Mouse (Mus musculus) MEL (cell line): Measurements from ENCODE around the gene Mipol1. TPM values are rescaled to one million over a fixed set of nuclear protein-coding genes. Genes with fewer than 3 reads are reported as not detected.

Experiments
- DNase-seq: peaks from one replicate; pipeline ENCODE4 v3.0.0; 2011; ENCODE audit warnings: low read depth, low spot score
- H3K27ac ChIP-seq: 2 replicates; pipeline ENCODE4 v1.5.1; 2012; ENCODE audit warnings: low read depth, mild to moderate bottlenecking, control low read depth, low read length, moderate library complexity; ENCODE audit not compliant: control insufficient read depth
- H3K27me3 ChIP-seq, 2 experiments: fragments of 150-350 bp in 1 of 2; sonication (generic) in 1 of 2; 2 replicates each; pipeline ENCODE4 v1.6.1; 2012; ENCODE audit warnings: low read length in 2 of 2, mild to moderate bottlenecking in 2 of 2, improper control_type of control experiment in 1 of 2, moderate library complexity in 1 of 2; ENCODE audit not compliant: insufficient read depth in 2 of 2, control insufficient read depth in 1 of 2
- H3K36me3 ChIP-seq, 2 experiments: 2 replicates each; pipeline ENCODE4 v1.6.1; 2012 to 2014; ENCODE audit warnings: low read length in 2 of 2, improper control_type of control experiment in 1 of 2, inconsistent platforms in 1 of 2, mild to moderate bottlenecking in 1 of 2; ENCODE audit not compliant: insufficient read depth in 2 of 2, control insufficient read depth in 1 of 2
- H3K4me1 ChIP-seq, 2 experiments: fragments of 150-350 bp in 1 of 2; sonication (generic) in 1 of 2; 2 replicates each; pipeline ENCODE4 v1.6.1; 2012; ENCODE audit warnings: low read length in 2 of 2, improper control_type of control experiment in 1 of 2, mild to moderate bottlenecking in 1 of 2; ENCODE audit not compliant: insufficient read depth in 2 of 2, control insufficient read depth in 1 of 2
- H3K4me3 ChIP-seq, 2 experiments: fragments of 150-350 bp in 1 of 2; sonication (generic) in 1 of 2; 2 replicates each; pipeline ENCODE4 v1.5.1; 2012; ENCODE audit warnings: low read depth in 2 of 2, low read length in 2 of 2, mild to moderate bottlenecking in 2 of 2, moderate library complexity in 2 of 2, control low read depth in 1 of 2, improper control_type of control experiment in 1 of 2; ENCODE audit not compliant: control insufficient read depth in 1 of 2, insufficient read depth in 1 of 2
- H3K79me2 ChIP-seq: 2 replicates; pipeline ENCODE4 v1.6.1; 2012; ENCODE audit warnings: mild to moderate bottlenecking, low read length, moderate library complexity; ENCODE audit not compliant: control insufficient read depth, poor library complexity, insufficient read depth
- H3K9ac ChIP-seq: 2 replicates; pipeline ENCODE4 v1.6.1; 2012; ENCODE audit warnings: low read depth, mild to moderate bottlenecking, control low read depth, low read length, moderate library complexity; ENCODE audit not compliant: control insufficient read depth, poor library complexity, severe bottlenecking
- H3K9me3 ChIP-seq: fragments of 150-350 bp; sonication (generic); replicated peaks from 2 replicates; pipeline ENCODE4 v1.6.1; 2012; ENCODE audit warnings: mild to moderate bottlenecking, low read length, improper control_type of control experiment, moderate library complexity; ENCODE audit not compliant: insufficient read depth
- BHLHE40 ChIP-seq: IDR thresholded peaks from 2 replicates; pipeline ENCODE4 v1.6.1; 2012; ENCODE audit warnings: low read depth, mild to moderate bottlenecking, inconsistent platforms, low read length, improper control_type of control experiment, borderline replicate concordance
- CHD1 ChIP-seq: IDR thresholded peaks from 2 replicates; pipeline ENCODE4 v1.6.1; 2012; ENCODE audit warnings: low read depth, mild to moderate bottlenecking, inconsistent platforms, low read length, improper control_type of control experiment
- CTCF ChIP-seq, 3 experiments: IDR thresholded peaks in 2 of 3; conservative IDR thresholded peaks in 1 of 3; 2 replicates each; pipeline ENCODE4 v1.5.1; 2011 to 2012; ENCODE audit warnings: low read length in 3 of 3, low read depth in 2 of 3, mild to moderate bottlenecking in 2 of 3, improper control_type of control experiment in 1 of 3, inconsistent platforms in 1 of 3, mixed read lengths in 1 of 3, moderate library complexity in 1 of 3; ENCODE audit not compliant: control insufficient read depth in 1 of 3, insufficient read depth in 1 of 3, poor library complexity in 1 of 3, severe bottlenecking in 1 of 3
- ETS1 ChIP-seq: IDR thresholded peaks from 2 replicates; pipeline ENCODE4 v1.6.1; 2012; ENCODE audit warnings: low read depth, mild to moderate bottlenecking, inconsistent platforms, low read length, improper control_type of control experiment, moderate library complexity
- GABPA ChIP-seq: IDR thresholded peaks from 2 replicates; pipeline ENCODE4 v1.6.1; 2012; ENCODE audit warnings: low read depth, mild to moderate bottlenecking, inconsistent platforms, low read length, improper control_type of control experiment, moderate library complexity
- GATA1 ChIP-seq: IDR thresholded peaks from 2 replicates; pipeline ENCODE4 v1.6.1; 2011; ENCODE audit warnings: low read depth, low read length, improper control_type of control experiment
- JUND ChIP-seq: IDR thresholded peaks from 2 replicates; pipeline ENCODE4 v1.6.1; 2011; ENCODE audit warnings: low read depth, mild to moderate bottlenecking, improper control_type of control experiment, low read length
- MAFK ChIP-seq: IDR thresholded peaks from 2 replicates; pipeline ENCODE4 v1.6.1; 2011; ENCODE audit warnings: low read depth, mild to moderate bottlenecking, low read length, improper control_type of control experiment, borderline replicate concordance
- MAX ChIP-seq: IDR thresholded peaks from 2 replicates; pipeline ENCODE4 v1.6.1; 2011; ENCODE audit warnings: low read length, improper control_type of control experiment
- MAZ ChIP-seq: IDR thresholded peaks from 2 replicates; pipeline ENCODE4 v1.6.1; 2012; ENCODE audit warnings: low read depth, mild to moderate bottlenecking, inconsistent platforms, low read length, improper control_type of control experiment
- MEF2A ChIP-seq: IDR thresholded peaks from 2 replicates; pipeline ENCODE4 v1.6.1; 2014; ENCODE audit warnings: low read depth, mild to moderate bottlenecking, inconsistent platforms, low read length, improper control_type of control experiment; ENCODE audit not compliant: poor library complexity, insufficient replicate concordance, severe bottlenecking; ENCODE audit errors: extremely low read depth
- MXI1 ChIP-seq: IDR thresholded peaks from 2 replicates; pipeline ENCODE4 v1.6.1; 2011; ENCODE audit warnings: mild to moderate bottlenecking, low read depth, low read length, improper control_type of control experiment
- MYB ChIP-seq: IDR thresholded peaks from 2 replicates; pipeline ENCODE4 v1.6.1; 2011; ENCODE audit warnings: mild to moderate bottlenecking, low read depth, low read length, improper control_type of control experiment
- NELFE ChIP-seq: IDR thresholded peaks from 2 replicates; pipeline ENCODE4 v1.6.1; 2011; ENCODE audit warnings: low read depth, low read length, improper control_type of control experiment
- NRF1 ChIP-seq: IDR thresholded peaks from 2 replicates; pipeline ENCODE4 v1.6.1; 2014; ENCODE audit warnings: low read depth, mild to moderate bottlenecking, inconsistent platforms, low read length, improper control_type of control experiment, moderate library complexity; ENCODE audit not compliant: poor library complexity, insufficient read depth, severe bottlenecking
- POLR2A ChIP-seq, 2 experiments: IDR thresholded peaks; 2 replicates each; pipeline ENCODE4 v1.6.1; 2011 to 2012; ENCODE audit warnings: low read length in 2 of 2, mild to moderate bottlenecking in 2 of 2, control low read depth in 1 of 2, improper control_type of control experiment in 1 of 2, low read depth in 1 of 2, moderate library complexity in 1 of 2; ENCODE audit not compliant: control insufficient read depth in 1 of 2, insufficient read depth in 1 of 2, poor library complexity in 1 of 2
- POLR2AphosphoS5 ChIP-seq: IDR thresholded peaks from 2 replicates; pipeline ENCODE4 v1.6.1; 2012; ENCODE audit warnings: low read depth, borderline replicate concordance, mild to moderate bottlenecking, inconsistent platforms, low read length, moderate library complexity, mixed read lengths
- RAD21 ChIP-seq: IDR thresholded peaks from 2 replicates; pipeline ENCODE4 v1.6.1; 2011; ENCODE audit warnings: mild to moderate bottlenecking, low read depth, low read length, improper control_type of control experiment
- RCOR1 ChIP-seq: IDR thresholded peaks from 2 replicates; pipeline ENCODE4 v1.6.1; 2012; ENCODE audit warnings: low read depth, mild to moderate bottlenecking, inconsistent platforms, low read length, improper control_type of control experiment
- SIN3A ChIP-seq: IDR thresholded peaks from 2 replicates; pipeline ENCODE4 v1.6.1; 2012; ENCODE audit warnings: low read length, improper control_type of control experiment, inconsistent platforms
- TBP ChIP-seq: IDR thresholded peaks from 2 replicates; pipeline ENCODE4 v1.8.0; 2011; ENCODE audit warnings: low read depth, low read length, improper control_type of control experiment
- TCF12 ChIP-seq: IDR thresholded peaks from 2 replicates; pipeline ENCODE4 v1.6.1; 2014; ENCODE audit warnings: low read depth, mild to moderate bottlenecking, inconsistent platforms, low read length, improper control_type of control experiment, moderate library complexity
- UBTF ChIP-seq: IDR thresholded peaks from 2 replicates; pipeline ENCODE4 v1.6.1; 2012; ENCODE audit warnings: low read depth, mild to moderate bottlenecking, inconsistent platforms, low read length, improper control_type of control experiment, moderate library complexity, borderline replicate concordance; ENCODE audit not compliant: insufficient read depth
- USF2 ChIP-seq, 2 experiments: IDR thresholded peaks; 2 replicates each; pipeline ENCODE4 v1.6.1; 2011 to 2012; ENCODE audit warnings: improper control_type of control experiment in 2 of 2, low read length in 2 of 2, borderline replicate concordance in 1 of 2, inconsistent platforms in 1 of 2, low read depth in 1 of 2, mild to moderate bottlenecking in 1 of 2; ENCODE audit not compliant: insufficient read depth in 1 of 2
- ZC3H11A ChIP-seq: IDR thresholded peaks from 2 replicates; pipeline ENCODE4 v1.6.1; 2012; ENCODE audit warnings: low read depth, mild to moderate bottlenecking, inconsistent platforms, low read length, improper control_type of control experiment
- ZKSCAN1 ChIP-seq: IDR thresholded peaks from 2 replicates; pipeline ENCODE4 v1.6.1; 2012; ENCODE audit warnings: low read depth, mild to moderate bottlenecking, inconsistent platforms, low read length, improper control_type of control experiment, moderate library complexity
- ZMIZ1 ChIP-seq: IDR thresholded peaks from 2 replicates; pipeline ENCODE4 v1.6.1; 2012; ENCODE audit warnings: low read depth, mild to moderate bottlenecking, inconsistent platforms, low read length, improper control_type of control experiment, moderate library complexity
- ZNF384 ChIP-seq: IDR thresholded peaks from 2 replicates; pipeline ENCODE4 v1.6.1; 2012; ENCODE audit warnings: low read depth, mild to moderate bottlenecking, inconsistent platforms, low read length, improper control_type of control experiment
- polyA plus RNA-seq, 2 experiments: library from polyadenylated mRNA; stranded (reverse) in 1 of 2; unstranded in 1 of 2; fragments of >175 nt in 1 of 2; fragments of >200 nt in 1 of 2; gene quantifications; 2 replicates each; pipeline versions ENCODE4 v1.2.1 to v1.2.4; 2012; ENCODE audit warnings: low replicate concordance in 2 of 2, low read depth in 1 of 2; ENCODE audit not compliant: insufficient read length in 2 of 2, insufficient read depth in 1 of 2, missing spikeins in 1 of 2
- total RNA-seq: library from RNA; depleted of rRNA; stranded (reverse); fragments of 300-350 nt; gene quantifications from 2 replicates; pipeline ENCODE4 v1.2.3, GENCODE M21; 2012

The Mipol1 gene
- total and polyA plus RNA-seq, 3 experiments, result 4.0 to 8.3 TPM; not detected in 1

DNA sequence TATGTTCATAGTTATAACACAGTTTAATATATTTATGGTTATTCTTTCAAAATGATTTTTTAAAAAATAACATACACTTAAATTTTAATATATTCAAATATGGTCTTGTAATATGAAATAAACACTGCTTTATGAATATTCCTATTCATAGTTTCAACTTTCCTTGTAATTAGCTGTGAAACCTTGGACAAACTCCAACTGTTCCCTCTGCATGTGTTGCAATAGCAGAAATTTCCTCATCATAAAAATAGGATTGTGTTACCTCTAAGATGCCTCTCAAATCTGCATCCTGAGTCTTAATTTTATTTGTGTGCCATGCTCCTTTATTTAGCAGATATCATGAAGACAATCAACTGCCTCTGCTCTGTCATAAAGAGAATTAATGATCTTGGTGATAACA, 179.7 kb downstream of the Mipol1 start:
- Histone ChIP-seq H3K4me1 (no peaks in the 10 kb centered on the region; a peak in 1 of 4 replicates), H3K9me3 (no peaks in the 10 kb centered on the region), H3K9ac (no peak overlapping the region), H3K36me3 (peaks cover 0 to 2% of the 10 kb centered on the region in 2 experiments; a peak in 1 of 4 replicates)
- TF ChIP-seq MAZ, result no peak
- TF ChIP-seq ZMIZ1, result no peak
- TF ChIP-seq GABPA, result no peak
- TF ChIP-seq TCF12, result no peak
- no peak for TF ChIP-seq CTCF (IDR thresholded peaks at IDR 0.05 in 2 of 3, conservative IDR thresholded peaks at IDR 0.05 in 1 of 3; ENCODE audit: control insufficient read depth in 1 of 3, insufficient read depth in 1 of 3, low read depth in 2 of 3, low read length in 3 of 3, poor library complexity in 1 of 3, severe bottlenecking in 1 of 3)
- TF ChIP-seq MYB, result no peak
- TF ChIP-seq NRF1, result no peak
- TF ChIP-seq ZKSCAN1, result no peak
- TF ChIP-seq MAFK, result no peak
- TF ChIP-seq SIN3A, result no peak
- TF ChIP-seq MEF2A, result no peak
- no peak for TF ChIP-seq ZNF384
- TF ChIP-seq TBP, result no peak
- no peak for TF ChIP-seq ETS1
- no peak for TF ChIP-seq JUND
- no peak for TF ChIP-seq NELFE
- no peak for TF ChIP-seq POLR2A (IDR thresholded peaks at IDR 0.05; ENCODE audit: control insufficient read depth in 1 of 2, insufficient read depth in 1 of 2, low read depth in 1 of 2, low read length in 2 of 2, poor library complexity in 1 of 2)
- TF ChIP-seq USF2 (IDR thresholded peaks at IDR 0.05; ENCODE audit: borderline replicate concordance in 1 of 2, insufficient read depth in 1 of 2, low read depth in 1 of 2, low read length in 2 of 2), result no peak
- no peak for TF ChIP-seq MAX
- no peak for TF ChIP-seq RCOR1
- TF ChIP-seq, all 39 proteins: peak for 0
- Histone ChIP-seq H3K79me2 (no peaks in the 10 kb centered on the region), H3K27me3 (no peaks in the 10 kb centered on the region), H3K4me3 (no peak overlapping the region), H3K27ac (no peak overlapping the region)
- DNase-seq, result no peak

DNA sequence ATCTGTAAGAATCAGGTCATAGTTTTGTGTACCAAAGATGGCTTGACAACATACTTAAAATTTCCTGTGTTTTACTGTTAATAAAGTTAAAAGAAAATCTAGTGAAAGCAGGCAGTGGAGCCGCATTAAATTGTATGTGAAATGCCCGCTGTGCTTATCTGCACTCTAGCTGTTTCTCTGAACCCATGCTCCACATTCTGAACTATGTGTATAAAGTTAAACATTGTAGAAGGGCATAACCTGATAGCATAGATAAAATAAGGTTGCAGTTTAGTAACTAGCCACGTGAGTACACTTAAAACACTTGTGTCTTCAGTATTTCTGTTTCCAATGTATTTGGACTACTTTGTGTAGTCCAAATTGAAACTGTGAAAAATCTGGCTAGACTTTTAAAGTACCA, 183.6 kb downstream of the Mipol1 start:
- no peak overlapping the region for H3K27ac ChIP-seq
- H3K79me2 ChIP-seq, result no peaks in the 10 kb centered on the region
- H3K36me3 ChIP-seq, result peaks cover 0 to 2% of the 10 kb centered on the region in 2 experiments; a peak in 1 of 4 replicates
- H3K9me3 ChIP-seq, result no peaks in the 10 kb centered on the region
- H3K9ac ChIP-seq, result no peak overlapping the region
- no peaks in the 10 kb centered on the region for H3K27me3 ChIP-seq
- H3K4me3 ChIP-seq, result no peak overlapping the region
- TF ChIP-seq ETS1 (no peak), UBTF (no peak), TCF12 (no peak), MXI1 (no peak), MYB (no peak), MEF2A (no peak), GABPA (no peak), RAD21 (no peak), ZKSCAN1 (no peak), CHD1 (no peak), BHLHE40 (no peak), MAX (no peak), JUND (no peak), TBP (no peak), GATA1 (no peak), POLR2AphosphoS5 (no peak), MAZ (no peak), ZC3H11A (no peak), USF2 (IDR thresholded peaks at IDR 0.05; ENCODE audit: borderline replicate concordance in 1 of 2, insufficient read depth in 1 of 2, low read depth in 1 of 2, low read length in 2 of 2) (no peak)
- no peak for DNase-seq
- H3K4me1 ChIP-seq, result no peaks in the 10 kb centered on the region; a peak in 1 of 4 replicates
